Mouse (Mus musculus): ENCODE measurements around the gene Casz1.

DNA sequence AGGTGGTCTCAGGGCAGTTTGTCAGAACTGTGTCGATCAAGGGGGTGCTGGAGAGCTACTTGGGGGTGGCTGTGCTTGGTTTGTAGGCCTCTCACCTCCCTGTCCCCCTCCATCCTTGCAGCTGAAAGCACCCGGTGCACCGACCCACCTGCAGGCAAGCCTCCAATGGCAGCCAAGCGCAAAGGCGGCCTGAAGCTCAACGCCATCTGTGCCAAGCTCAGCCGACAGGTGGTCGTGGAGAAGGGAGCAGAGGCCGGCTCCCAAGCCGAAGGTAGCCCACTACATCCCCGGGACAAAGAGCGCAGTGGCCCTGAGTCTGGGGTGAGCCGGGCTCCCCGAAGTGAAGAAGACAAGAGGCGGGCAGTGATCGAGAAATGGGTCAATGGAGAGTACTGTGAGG, 124.6 kb downstream of the Casz1 start:
- no peak for TF ChIP-seq CTCF (IDR thresholded peaks at IDR 0.05; ENCODE audit: low read depth)
- no peak for TF ChIP-seq EP300 (optimal IDR thresholded peaks at IDR 0.05)
